Mouse (Mus musculus): ENCODE data around the gene Celf2.

- TF ChIP-seq POLR2A (IDR thresholded peaks at IDR 0.05; ENCODE audit: low read depth, low read length), result no peak
- TF ChIP-seq CTCF (IDR thresholded peaks at IDR 0.05; ENCODE audit: extremely low read depth, insufficient read length, insufficient replicate concordance, low read depth, low read length), result no peak
Observed at GRCm38 (mm10) chr2:6871281-6872130, 637.9 kb downstream of the Celf2 start.
